Mouse (Mus musculus): ENCODE results near the gene Olfr360.
"Not testable (repeated sequence)": the region's sequence is repeated elsewhere in the genome, so short reads cannot be mapped to it uniquely, and the experiment has no call there.

- not testable (repeated sequence) for TF ChIP-seq CTCF (IDR thresholded peaks at IDR 0.05; ENCODE audit: borderline replicate concordance, insufficient read depth, low read depth, low read length); POLR2A (IDR thresholded peaks at IDR 0.05; ENCODE audit: borderline replicate concordance, insufficient read depth, low read length)
Measured at GRCm38 (mm10) chr2:37089190-37089589, 23.6 kb downstream of the Olfr360 start, which contains the start of gene Olfr361.
